Mouse (Mus musculus) frontal cortex, postnatal 25 days (tissue): Measurements from ENCODE around the gene Mast4.

Experiments used
- DNase-seq, 2 experiments: peaks; one replicate each; pipeline ENCODE4 v3.0.0; 2022; ENCODE audit warnings: low spot score in 2 of 2

Mast4 gene

GRCm38 (mm10) chr13:102989616-102990015, 344.7 kb downstream of the Mast4 start:
- no peak for DNase-seq

- DNase-seq = no peak
These were observed 345.3 kb downstream of the Mast4 start for GRCm38 (mm10) chr13:102988976-102989375.

- no peak for DNase-seq
These were observed 345.9 kb downstream of the Mast4 start for GRCm38 (mm10) chr13:102988251-102988895.

GRCm38 (mm10) chr13:102984550-102984949, 349.7 kb downstream of the Mast4 start:
- DNase-seq = no peak

GRCm38 (mm10) chr13:102973853-102974252, 360.4 kb downstream of the Mast4 start:
- no peak for DNase-seq

- DNase-seq = no peak
These were observed 370.8 kb downstream of the Mast4 start for GRCm38 (mm10) chr13:102963471-102963870.

- DNase-seq = no peak
These were observed 375.7 kb downstream of the Mast4 start for GRCm38 (mm10) chr13:102958273-102959270.

GRCm38 (mm10) chr13:102957508-102958272, 376.6 kb downstream of the Mast4 start:
- DNase-seq = no peak

- no peak for DNase-seq
These were observed 378.8 kb downstream of the Mast4 start for GRCm38 (mm10) chr13:102955506-102955905.

GRCm38 (mm10) chr13:102949756-102950155, 384.5 kb downstream of the Mast4 start:
- DNase-seq = no peak

GRCm38 (mm10) chr13:102948966-102949365, 385.3 kb downstream of the Mast4 start:
- DNase-seq = no peak

GRCm38 (mm10) chr13:102947546-102947945, 386.8 kb downstream of the Mast4 start:
- DNase-seq = no peak

GRCm38 (mm10) chr13:102946024-102946821, 388.1 kb downstream of the Mast4 start:
- no peak for DNase-seq

- no peak for DNase-seq
These were observed 388.8 kb downstream of the Mast4 start for GRCm38 (mm10) chr13:102945450-102945849.

- DNase-seq = no peak
These were observed 389.8 kb downstream of the Mast4 start for GRCm38 (mm10) chr13:102944516-102944915.

- no peak for DNase-seq
These were observed 391.7 kb downstream of the Mast4 start for GRCm38 (mm10) chr13:102942557-102942956.

GRCm38 (mm10) chr13:102940476-102940875, 393.8 kb downstream of the Mast4 start:
- no peak for DNase-seq

GRCm38 (mm10) chr13:102936233-102936632, 398.1 kb downstream of the Mast4 start:
- DNase-seq = no peak

GRCm38 (mm10) chr13:102935788-102936187, 398.5 kb downstream of the Mast4 start:
- DNase-seq = no peak

- DNase-seq = peak in 1 of 2 experiments; percentile 30
These were observed 400.6 kb downstream of the Mast4 start for GRCm38 (mm10) chr13:102933702-102934101.

GRCm38 (mm10) chr13:102932434-102932833, 401.9 kb downstream of the Mast4 start:
- no peak for DNase-seq
